In the genomic region with DNA sequence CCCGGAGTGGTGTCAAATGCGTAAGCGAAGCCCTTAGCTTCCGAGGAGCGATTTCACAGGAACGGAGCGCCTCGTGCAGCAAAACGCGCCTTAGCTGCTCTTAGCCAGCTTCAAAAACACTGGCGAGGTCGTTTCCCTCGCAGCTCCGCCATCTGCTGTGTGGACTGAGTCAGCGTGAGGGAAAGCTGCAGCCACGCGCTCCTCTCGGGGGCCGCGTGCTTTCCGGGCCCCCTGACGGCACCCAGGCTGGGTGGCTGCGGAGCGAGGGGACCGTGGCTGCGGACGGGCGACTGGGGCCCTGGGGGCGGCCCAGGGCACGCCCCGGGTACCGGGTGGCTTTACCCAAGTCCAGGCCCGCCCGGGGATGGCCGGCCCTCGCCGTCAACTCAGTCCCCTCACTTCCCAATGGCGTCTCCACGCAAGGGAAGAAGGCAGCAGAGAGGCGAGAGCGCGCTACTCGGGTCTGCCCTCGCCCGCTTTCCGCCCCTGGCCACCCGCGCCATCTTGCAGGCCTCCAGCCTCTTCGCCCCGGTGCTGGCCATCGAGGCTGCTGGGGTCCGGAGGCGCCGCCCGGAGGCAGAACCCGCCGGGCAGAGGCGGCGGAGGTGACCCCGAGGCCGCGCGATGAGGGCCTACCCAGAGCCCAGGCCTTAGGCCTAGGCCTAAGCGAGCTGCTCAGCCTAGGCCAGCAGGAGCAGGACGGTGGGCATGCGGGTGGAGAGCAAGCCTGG, we compare ENCODE assay signal across 8 mouse cellular contexts. TPM values are rescaled to one million over a fixed set of nuclear protein-coding genes. Genes with fewer than 3 reads are reported as not detected.
A peak's percentile ranks its signal among the peaks of the same experiment; 100 is the strongest.
DNase-seq lines count a peak whose midpoint lies in the region; ATAC-seq and TF ChIP-seq lines count a peak whose summit lies in the region.

No protein-coding gene starts in this region.

- ATAC-seq in heart, postnatal 0 days (ENCODE audit: insufficient read depth, low read depth), result peak; percentile 31
- ATAC-seq in limb, embryonic 15.5 days (ENCODE audit: insufficient number of reproducible peaks, low FRiP score, low TSS enrichment, low read depth), result peak; percentile 62

- peak overlapping the region; percentile 45 for H3K4me3 ChIP-seq in heart, postnatal 0 days (ENCODE audit: low read depth, low read length)
- H3K4me3 ChIP-seq in limb, embryonic 15.5 days, result peak overlapping the region; percentile 45

- 11% methylated on average over 64 of the region's 66 CpGs for WGBS in heart, postnatal 0 days
- 7% methylated on average over 66 of the region's 66 CpGs for WGBS in limb, embryonic 15.5 days

- no peak for TF ChIP-seq CTCF in heart, postnatal 0 days (IDR thresholded peaks at IDR 0.05; ENCODE audit: low read depth)

- peaks cover 80% of the 10 kb centered on the region for H3K27me3 ChIP-seq in heart, postnatal 0 days (ENCODE audit: control insufficient read depth, insufficient read depth, low read length)
- H3K27me3 ChIP-seq in limb, embryonic 15.5 days, result peaks cover 43% of the 10 kb centered on the region

- no peak overlapping the region for H3K9ac ChIP-seq in heart, postnatal 0 days (replicated peaks; ENCODE audit: low read depth, low read length)
- H3K9ac ChIP-seq in limb, embryonic 15.5 days, result peak overlapping the region; percentile 54

- peaks cover 11% of the 10 kb centered on the region for H3K4me1 ChIP-seq in heart, postnatal 0 days (ENCODE audit: control insufficient read depth, insufficient read depth)
- H3K4me1 ChIP-seq in limb, embryonic 15.5 days, result peaks cover 29% of the 10 kb centered on the region

- H3K27ac ChIP-seq in heart, postnatal 0 days (ENCODE audit: low read depth), result no peak overlapping the region
- peak overlapping the region; percentile 75 for H3K27ac ChIP-seq in limb, embryonic 15.5 days

- no peak for TF ChIP-seq EP300 in heart, postnatal 0 days (IDR thresholded peaks at IDR 0.05; ENCODE audit: low read depth)

- H3K4me2 ChIP-seq in heart, postnatal 0 days (ENCODE audit: low read depth, low read length), result peak overlapping the region; percentile 67
- peak overlapping the region; percentile 88 for H3K4me2 ChIP-seq in limb, embryonic 15.5 days

- DNase-seq in adrenal gland, postnatal 25 days, result peak; percentile 26
- DNase-seq in adrenal gland, postnatal 36 days, result no peak
- DNase-seq in right cerebral cortex, adult 18-20 months, result peak; percentile 78
- DNase-seq in right cerebral cortex, postnatal 36 days (ENCODE audit: low spot score in 2 of 2), result no peak
- DNase-seq in heart, postnatal 0 days (ENCODE audit: low spot score), result no peak
- peak; percentile 86 for DNase-seq in retina, postnatal 1 day
- DNase-seq in Muller cell, postnatal 12 days (ENCODE audit: inconsistent ontology term), result no peak

- H3K36me3 ChIP-seq in heart, postnatal 0 days (replicated peaks; ENCODE audit: control insufficient read depth, insufficient read depth, low read length), result no peaks in the 10 kb centered on the region
- no peaks in the 10 kb centered on the region for H3K36me3 ChIP-seq in limb, embryonic 15.5 days

- no peaks in the 10 kb centered on the region for H3K9me3 ChIP-seq in heart, postnatal 0 days (replicated peaks; ENCODE audit: control insufficient read depth, low read length)
- no peaks in the 10 kb centered on the region for H3K9me3 ChIP-seq in limb, embryonic 15.5 days

RNA-seq across cellular contexts. Expression of gene Tbr1, which starts 13.0 kb away (rescaled TPM):
- total RNA-seq in adrenal gland, postnatal 25 days (2021), result not detected in 2 replicates
- total RNA-seq in adrenal gland, postnatal 36 days (2021), result not detected
- not detected in 2 replicates for total RNA-seq in heart, postnatal 0 days (2014; rRNA removed; ENCODE audit: low replicate concordance)
- 0.07 TPM in 1 of 2 replicates, not detected in the other for polyA plus RNA-seq in heart, postnatal 0 days (2015; fragmentation: Nextera tagmentation; extraction: Ambion mirVana)
- polyA plus RNA-seq in limb, embryonic 15.5 days (2015; fragmentation: Nextera tagmentation; extraction: Ambion mirVana), result 0.16 and 0.26 TPM in 2 replicates

Comparison
In these comparisons a context has a peak if more than half of its experiments do, and no peak if none do; other contexts are left out.
1. DNase-seq: peak in adrenal gland, postnatal 25 days (single experiment), right cerebral cortex, adult 18-20 months (single experiment) and retina, postnatal 1 day (single experiment); none in adrenal gland, postnatal 36 days (0 of 2), right cerebral cortex, postnatal 36 days (0 of 2), heart, postnatal 0 days (single experiment) and Muller cell, postnatal 12 days (single experiment).